Mouse (Mus musculus): Measurements from ENCODE around the gene Taf1c.

- TF ChIP-seq CTCF (IDR thresholded peaks at IDR 0.05; ENCODE audit: borderline replicate concordance, extremely low read depth, insufficient read depth, insufficient read length), result no peak
- TF ChIP-seq POLR2A (IDR thresholded peaks at IDR 0.05; ENCODE audit: borderline replicate concordance, extremely low read depth, insufficient read depth, insufficient read length, poor library complexity, severe bottlenecking), result no peak
These were observed 25.8 kb upstream of the Taf1c start for GRCm38 (mm10) chr8:119630841-119631240.
